Mouse (Mus musculus) heart, postnatal 0 days (tissue): ENCODE data around the gene Socs5.

Experiments used
- CTCF ChIP-seq: IDR thresholded peaks from 2 replicates; pipeline ENCODE4 v1.5.1; 2016; ENCODE audit warnings: antibody characterized with exemption, control low read depth, low read depth
- EP300 ChIP-seq: IDR thresholded peaks from 2 replicates; pipeline ENCODE4 v1.6.1; 2016; ENCODE audit warnings: antibody characterized with exemption, low read depth

DNA sequence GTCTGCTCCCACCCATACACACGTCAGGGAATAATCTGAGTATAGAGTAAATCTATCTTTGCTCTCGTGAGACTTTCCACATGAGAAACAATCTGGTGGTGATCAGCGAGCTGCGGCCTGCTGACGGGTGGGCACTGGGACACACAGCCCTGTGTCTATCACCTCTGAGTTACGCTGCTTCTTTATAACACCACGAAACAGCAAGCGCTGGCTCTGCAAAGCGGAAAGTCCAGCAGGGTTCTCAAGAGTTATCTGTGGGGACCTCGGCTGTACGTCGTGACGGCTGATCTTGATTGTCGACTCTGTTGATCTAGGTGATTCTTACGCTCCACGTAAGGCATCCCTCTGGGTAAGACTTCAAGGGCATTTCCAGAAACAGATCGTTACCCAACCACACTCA lies 79.5 kb downstream of the Socs5 start:
- TF ChIP-seq CTCF (no peak), EP300 (no peak)
